13 mouse cellular contexts compared by ENCODE assay signal in genomic region chr5:132466427-132467363, GRCm38 (mm10).
DNase-seq lines count a peak whose midpoint lies in the region; ATAC-seq and TF ChIP-seq lines count a peak whose summit lies in the region.
"Had no signal": no experiment of that assay in that cellular context is flagged by ENCODE, and none has a peak within 500 bp of the region (broad histone marks: within the 10 kb centered on the region; RNA-seq: fewer than 3 reads in every experiment).

No protein-coding gene starts in this region.

- no peak overlapping the region for H3K4me3 ChIP-seq in MEL (ENCODE audit: control insufficient read depth in 1 of 2, insufficient read depth in 1 of 2, low read depth in 2 of 2, low read length in 2 of 2)
- no peak overlapping the region for H3K4me3 ChIP-seq in lung, postnatal 0 days (ENCODE audit: low read depth, low read length)
- no peak overlapping the region for H3K4me3 ChIP-seq in forebrain, postnatal 0 days (ENCODE audit: low read depth, low read length)
- no peak overlapping the region for H3K4me3 ChIP-seq in gastrocnemius, adult 2 months
- H3K4me3 ChIP-seq: forebrain, embryonic 10.5 days; megakaryocyte, embryonic 14.5 days; neural tube, embryonic 15.5 days had no signal

- TF ChIP-seq EP300 in MEL (IDR thresholded peaks at IDR 0.05; ENCODE audit: low read depth in 1 of 2, low read length in 2 of 2) = no peak
- TF ChIP-seq EP300 in lung, postnatal 0 days (IDR thresholded peaks at IDR 0.05) = peak; percentile 41; the same call in 1 of the 2 replicates

- no peaks in the 10 kb centered on the region for H3K27me3 ChIP-seq in MEL (ENCODE audit: control insufficient read depth in 1 of 2, insufficient read depth in 2 of 2, low read length in 2 of 2)
- no peaks in the 10 kb centered on the region for H3K27me3 ChIP-seq in lung, postnatal 0 days (replicated peaks; ENCODE audit: insufficient read depth, low read length)
- H3K27me3 ChIP-seq in forebrain, postnatal 0 days (ENCODE audit: insufficient read depth, low read length) = no peaks in the 10 kb centered on the region
- H3K27me3 ChIP-seq: megakaryocyte, embryonic 14.5 days; neural tube, embryonic 15.5 days had no signal

- H3K36me3 ChIP-seq in MEL (ENCODE audit: control insufficient read depth in 1 of 2, insufficient read depth in 2 of 2, low read length in 2 of 2) = no peaks in the 10 kb centered on the region
- no peaks in the 10 kb centered on the region for H3K36me3 ChIP-seq in lung, postnatal 0 days (ENCODE audit: insufficient read depth, low read length)
- no peaks in the 10 kb centered on the region for H3K36me3 ChIP-seq in forebrain, postnatal 0 days (ENCODE audit: insufficient read depth)
- H3K36me3 ChIP-seq: neural tube, embryonic 15.5 days had no signal

- no peak for TF ChIP-seq CTCF in MEL (IDR thresholded peaks at IDR 0.05 in 2 of 3, conservative IDR thresholded peaks at IDR 0.05 in 1 of 3; ENCODE audit: control insufficient read depth in 1 of 3, insufficient read depth in 1 of 3, low read depth in 2 of 3, low read length in 3 of 3, poor library complexity in 1 of 3, severe bottlenecking in 1 of 3)
- TF ChIP-seq CTCF in lung, postnatal 0 days (IDR thresholded peaks at IDR 0.05) = no peak
- no peak for TF ChIP-seq CTCF in forebrain, postnatal 0 days (IDR thresholded peaks at IDR 0.05; ENCODE audit: low read depth)
- TF ChIP-seq CTCF in gastrocnemius, adult 2 months (IDR thresholded peaks at IDR 0.05) = no peak

- no peak for TF ChIP-seq POLR2A in MEL (IDR thresholded peaks at IDR 0.05; ENCODE audit: control insufficient read depth in 1 of 2, insufficient read depth in 1 of 2, low read depth in 1 of 2, low read length in 2 of 2, poor library complexity in 1 of 2)

- H3K79me2 ChIP-seq in MEL (ENCODE audit: control insufficient read depth, insufficient read depth, low read length, poor library complexity) = no peaks in the 10 kb centered on the region

- intact Hi-C loops in gastrocnemius, adult 2 months (cut with DNase I) = no loop called here

- WGBS in lung, postnatal 0 days = 54% methylated on average over 16 of the region's 16 CpGs
- 78% methylated on average over 16 of the region's 16 CpGs for WGBS in forebrain, postnatal 0 days

- ATAC-seq in hematopoietic stem cell, adult 5-6 weeks (replicated peaks in 1 of 2; ENCODE audit: insufficient read depth in 1 of 2, low FRiP score in 2 of 2, low TSS enrichment in 1 of 2, low read depth in 1 of 2, poor library complexity in 2 of 2, severe bottlenecking in 2 of 2) = peak; percentile 55 to 57; a peak in 1 of 4 replicates
- ATAC-seq in lung, postnatal 0 days = peak; percentile 69
- ATAC-seq in activated CD4-positive, CD25-positive, alpha-beta regulatory T cell, adult 4 months = no peak
- ATAC-seq in forebrain, postnatal 0 days = no peak
- ATAC-seq: inflammation-experienced regulatory T-cells, adult 6 months had no signal

- no peaks in the 10 kb centered on the region for H3K9me3 ChIP-seq in MEL (replicated peaks; ENCODE audit: insufficient read depth, low read length)
- no peaks in the 10 kb centered on the region for H3K9me3 ChIP-seq in lung, postnatal 0 days (ENCODE audit: low read length)
- no peaks in the 10 kb centered on the region for H3K9me3 ChIP-seq in forebrain, postnatal 0 days (ENCODE audit: low read length)
- H3K9me3 ChIP-seq: forebrain, embryonic 10.5 days; neural tube, embryonic 15.5 days had no signal

- no peak overlapping the region for H3K27ac ChIP-seq in MEL (ENCODE audit: control insufficient read depth, low read depth, low read length)
- no peak overlapping the region for H3K27ac ChIP-seq in lung, postnatal 0 days (ENCODE audit: low read length)
- no peak overlapping the region for H3K27ac ChIP-seq in forebrain, postnatal 0 days (ENCODE audit: low read depth, low read length)
- H3K27ac ChIP-seq in gastrocnemius, adult 2 months = no peak overlapping the region
- H3K27ac ChIP-seq: forebrain, embryonic 10.5 days; neural tube, embryonic 15.5 days had no signal

- DNase-seq in 416B (ENCODE audit: low read depth) = peak; percentile 55
- no peak for DNase-seq in MEL (ENCODE audit: low read depth, low spot score)
- peak; percentile 83 for DNase-seq in lung, postnatal 0 days (ENCODE audit: low spot score)
- no peak for DNase-seq in forebrain, postnatal 0 days
- no peak for DNase-seq in gastrocnemius, adult 2 months
- DNase-seq: layer of hippocampus, adult 9-11 months; thymus, postnatal 4 days had no signal

- TF ChIP-seq RAD21 in MEL (IDR thresholded peaks at IDR 0.05; ENCODE audit: low read depth, low read length) = no peak

- no peak overlapping the region for H3K4me2 ChIP-seq in lung, postnatal 0 days (replicated peaks; ENCODE audit: low read depth, low read length)
- H3K4me2 ChIP-seq in forebrain, postnatal 0 days (ENCODE audit: low read depth) = no peak overlapping the region
- H3K4me2 ChIP-seq: neural tube, embryonic 15.5 days had no signal

- H3K9ac ChIP-seq in MEL (ENCODE audit: control insufficient read depth, low read depth, low read length, poor library complexity, severe bottlenecking) = no peak overlapping the region
- H3K9ac ChIP-seq in lung, postnatal 0 days (replicated peaks; ENCODE audit: low read depth) = no peak overlapping the region
- no peak overlapping the region for H3K9ac ChIP-seq in forebrain, postnatal 0 days
- H3K9ac ChIP-seq: neural tube, embryonic 15.5 days had no signal

- no peaks in the 10 kb centered on the region for H3K4me1 ChIP-seq in MEL (ENCODE audit: control insufficient read depth in 1 of 2, insufficient read depth in 2 of 2, low read length in 2 of 2)
- H3K4me1 ChIP-seq in lung, postnatal 0 days (ENCODE audit: insufficient read depth, low read depth, low read length) = no peaks in the 10 kb centered on the region; the same call in 1 of the 2 replicates
- H3K4me1 ChIP-seq in forebrain, postnatal 0 days (ENCODE audit: insufficient read depth) = peaks cover 7% of the 10 kb centered on the region; the same call in 1 of the 2 replicates

TF ChIP-seq in MEL, 35 proteins besides CTCF, POLR2A, EP300 and RAD21:
- TF ChIP-seq TCF12 (IDR thresholded peaks at IDR 0.05; ENCODE audit: low read depth, low read length) (0 out of 2 replicates have a peak, but pooled peaks have one; percentile 13), USF1 (IDR thresholded peaks at IDR 0.05; ENCODE audit: low read depth, low read length) (no peak)

Comparison
In these comparisons a context has a peak if more than half of its experiments do, and no peak if none do; other contexts are left out.
1. DNase-seq: peak in 416B (single experiment) and lung, postnatal 0 days (single experiment); none in MEL (single experiment), forebrain, postnatal 0 days (single experiment) and gastrocnemius, adult 2 months (single experiment).
2. ATAC-seq: peak in hematopoietic stem cell, adult 5-6 weeks (2 of 2) and lung, postnatal 0 days (single experiment); none in activated CD4-positive, CD25-positive, alpha-beta regulatory T cell, adult 4 months (single experiment) and forebrain, postnatal 0 days (single experiment).